Mouse (Mus musculus) right cerebral cortex, postnatal 25 days (tissue): ENCODE measurements at regions not wholly inside any gene's neighbourhood (a gene's known extent, or its start where the extent isn't known, plus 50 kb on each side); places are given as distances from the start of the nearest gene placed in this dataset.

Source experiments
- DNase-seq: peaks from one replicate; pipeline ENCODE4 v3.0.0; 2022

GRCm38 (mm10) chr10:100927086-100927485, 336.8 kb downstream of the 1700017N19Rik start:
- no peak for DNase-seq

GRCm38 (mm10) chr10:100931739-100932138, 341.5 kb downstream of the 1700017N19Rik start:
- no peak for DNase-seq

GRCm38 (mm10) chr10:100958371-100958770, 368.1 kb downstream of the 1700017N19Rik start:
- DNase-seq: no peak

- no peak for DNase-seq
Observed at GRCm38 (mm10) chr10:101003469-101003868, 413.2 kb downstream of the 1700017N19Rik start.

- DNase-seq: no peak
Observed at GRCm38 (mm10) chr10:101004687-101005086, 414.4 kb downstream of the 1700017N19Rik start.

- no peak for DNase-seq
Observed at GRCm38 (mm10) chr10:101015416-101015815, 425.1 kb downstream of the 1700017N19Rik start.

- DNase-seq: no peak
Observed at GRCm38 (mm10) chr10:101038630-101039029, 448.3 kb downstream of the 1700017N19Rik start.

- no peak for DNase-seq
Observed at GRCm38 (mm10) chr10:101039034-101039433, 448.8 kb downstream of the 1700017N19Rik start.
